Comparison of ENCODE assay signal across 25 mouse cellular contexts in genomic region chr17:56505401-56505800, GRCm38 (mm10). TPM values are rescaled to one million over a fixed set of nuclear protein-coding genes. Genes with fewer than 3 reads are reported as not detected.
DNase-seq lines count a peak whose midpoint lies in the region; ATAC-seq and TF ChIP-seq lines count a peak whose summit lies in the region.
"Had no signal": no experiment of that assay in that cellular context is flagged by ENCODE, and none has a peak within 500 bp of the region (broad histone marks: within the 10 kb centered on the region; RNA-seq: fewer than 3 reads in every experiment).

No protein-coding gene starts in this region.

- H3K9ac ChIP-seq in forebrain, embryonic 11.5 days (ENCODE audit: low read length): no peak overlapping the region
- no peak overlapping the region for H3K9ac ChIP-seq in forebrain, embryonic 12.5 days
- no peak overlapping the region for H3K9ac ChIP-seq in forebrain, embryonic 16.5 days (replicated peaks; ENCODE audit: low read depth, low read length)
- H3K9ac ChIP-seq: heart, embryonic 13.5 days; hindbrain, embryonic 12.5 days had no signal

- no peak overlapping the region for H3K4me2 ChIP-seq in forebrain, embryonic 11.5 days (ENCODE audit: low read depth, low read length, severe bottlenecking)
- H3K4me2 ChIP-seq in forebrain, embryonic 12.5 days: no peak overlapping the region
- H3K4me2 ChIP-seq in forebrain, embryonic 16.5 days (ENCODE audit: low read length): no peak overlapping the region
- H3K4me2 ChIP-seq: heart, embryonic 13.5 days; hindbrain, embryonic 12.5 days had no signal

- no peak overlapping the region for H3K4me3 ChIP-seq in forebrain, embryonic 11.5 days (ENCODE audit: low read depth, low read length)
- no peak overlapping the region for H3K4me3 ChIP-seq in forebrain, embryonic 10.5 days
- H3K4me3 ChIP-seq in layer of hippocampus, adult 2 months: no peak overlapping the region
- H3K4me3 ChIP-seq in forebrain, embryonic 12.5 days (replicated peaks): no peak overlapping the region
- no peak overlapping the region for H3K4me3 ChIP-seq in forebrain, embryonic 16.5 days (replicated peaks; ENCODE audit: low read length)
- H3K4me3 ChIP-seq: heart, embryonic 13.5 days; hindbrain, embryonic 12.5 days had no signal

- H3K27ac ChIP-seq in forebrain, embryonic 11.5 days (ENCODE audit: low read depth, low read length): no peak overlapping the region
- H3K27ac ChIP-seq in forebrain, embryonic 10.5 days: no peak overlapping the region
- H3K27ac ChIP-seq in layer of hippocampus, adult 2 months: peak overlapping the region; percentile 98
- H3K27ac ChIP-seq in forebrain, embryonic 12.5 days: peak overlapping the region; percentile 36; the same call in 1 of the 2 replicates
- H3K27ac ChIP-seq in forebrain, embryonic 16.5 days (ENCODE audit: low read length): peak overlapping the region; percentile 57
- H3K27ac ChIP-seq: heart, embryonic 13.5 days; hindbrain, embryonic 12.5 days had no signal

- H3K9me3 ChIP-seq in forebrain, embryonic 11.5 days (ENCODE audit: control insufficient read depth, low read length): no peaks in the 10 kb centered on the region
- peaks cover 17% of the 10 kb centered on the region; the same call in 1 of the 2 replicates for H3K9me3 ChIP-seq in forebrain, embryonic 10.5 days
- 0 out of 2 replicates have a peak, but pooled peaks cover 4% of the 10 kb centered on the region for H3K9me3 ChIP-seq in forebrain, embryonic 12.5 days
- no peaks in the 10 kb centered on the region for H3K9me3 ChIP-seq in forebrain, embryonic 16.5 days (ENCODE audit: control insufficient read depth, low read length)
- H3K9me3 ChIP-seq: hindbrain, embryonic 12.5 days had no signal

- no peaks in the 10 kb centered on the region for H3K36me3 ChIP-seq in forebrain, embryonic 11.5 days (ENCODE audit: control insufficient read depth, insufficient read depth, low read length)
- H3K36me3 ChIP-seq in forebrain, embryonic 10.5 days (replicated peaks): no peaks in the 10 kb centered on the region
- H3K36me3 ChIP-seq in forebrain, embryonic 12.5 days (replicated peaks): no peaks in the 10 kb centered on the region
- H3K36me3 ChIP-seq in forebrain, embryonic 16.5 days (ENCODE audit: control insufficient read depth, insufficient read depth): no peaks in the 10 kb centered on the region
- H3K36me3 ChIP-seq: heart, embryonic 13.5 days; hindbrain, embryonic 12.5 days had no signal

- ATAC-seq in forebrain, embryonic 11.5 days (replicated peaks; ENCODE audit: low FRiP score): no peak
- ATAC-seq in forebrain, embryonic 12.5 days (ENCODE audit: low FRiP score): no peak
- ATAC-seq in forebrain, embryonic 16.5 days: no peak
- ATAC-seq: intestine, postnatal 0 days had no signal

- peak; percentile 38 for DNase-seq in forebrain, embryonic 11.5 days (ENCODE audit: low spot score)
- no peak for DNase-seq in forebrain, embryonic 10.5 days (ENCODE audit: extremely low spot score, low spot score)
- DNase-seq in layer of hippocampus, adult 2 months (ENCODE audit: low spot score in 2 of 2): no peak
- no peak for DNase-seq in layer of hippocampus, adult 8-10 months (ENCODE audit: low spot score in 2 of 2)
- DNase-seq in urinary bladder, adult 2 months (ENCODE audit: low spot score): no peak
- DNase-seq in embryo, embryonic 11 days: no peak
- DNase-seq: adrenal gland, adult 2 months; adrenal gland, postnatal 25 days; cerebellum, adult 11 months; cerebellum, adult 8-10 months; gastrocnemius, postnatal 14 days; heart, postnatal 36 days; kidney, adult 9 months had no signal

- 0 out of 2 replicates have a peak, but pooled peaks have one; percentile 10 for TF ChIP-seq CTCF in layer of hippocampus, adult 2 months (conservative IDR thresholded peaks at IDR 0.05)

- 85% methylated on average over 10 of the region's 10 CpGs for WGBS in forebrain, embryonic 11.5 days
- WGBS in forebrain, embryonic 10.5 days: 83% methylated on average over 10 of the region's 10 CpGs
- 83% methylated on average over 10 of the region's 10 CpGs for WGBS in forebrain, embryonic 12.5 days
- WGBS in forebrain, embryonic 16.5 days: 72% methylated on average over 10 of the region's 10 CpGs

- peaks cover 13% of the 10 kb centered on the region for H3K4me1 ChIP-seq in forebrain, embryonic 11.5 days (replicated peaks; ENCODE audit: control insufficient read depth, insufficient read depth, low read length)
- H3K4me1 ChIP-seq in forebrain, embryonic 10.5 days: peaks cover 50% of the 10 kb centered on the region
- H3K4me1 ChIP-seq in forebrain, embryonic 12.5 days: peaks cover 49% of the 10 kb centered on the region
- H3K4me1 ChIP-seq in forebrain, embryonic 16.5 days (replicated peaks; ENCODE audit: control insufficient read depth, insufficient read depth, low read length): peaks cover 49% of the 10 kb centered on the region

- peaks cover 5% of the 10 kb centered on the region for H3K27me3 ChIP-seq in forebrain, embryonic 11.5 days (ENCODE audit: control insufficient read depth, insufficient read depth, low read length)
- peaks cover 30% of the 10 kb centered on the region for H3K27me3 ChIP-seq in forebrain, embryonic 10.5 days (ENCODE audit: poor library complexity, severe bottlenecking)
- peaks cover 17% of the 10 kb centered on the region for H3K27me3 ChIP-seq in forebrain, embryonic 12.5 days
- no peaks in the 10 kb centered on the region for H3K27me3 ChIP-seq in forebrain, embryonic 16.5 days (replicated peaks; ENCODE audit: control insufficient read depth, insufficient read depth, low read length)

RNA-seq across cellular contexts. Expression of gene Znrf4, which starts 6.8 kb away (rescaled TPM):
- polyA plus RNA-seq in forebrain, embryonic 11.5 days (2014; fragmentation: Nextera tagmentation; extraction: Ambion mirVana): not detected in 2 replicates
- not detected in 2 replicates for polyA plus RNA-seq in forebrain, embryonic 10.5 days (2016; fragmentation: Nextera tagmentation; extraction: Ambion mirVana)
- total RNA-seq in layer of hippocampus, adult 2 months (2021): not detected
- not detected for total RNA-seq in layer of hippocampus, adult 8-10 months (2022)
- not detected in 2 replicates for polyA plus RNA-seq in forebrain, embryonic 12.5 days (2016; fragmentation: Nextera tagmentation; extraction: Ambion mirVana)
- 0.21 TPM in 1 of 2 replicates, not detected in the other for polyA plus RNA-seq in forebrain, embryonic 16.5 days (2015; fragmentation: Nextera tagmentation; extraction: Ambion mirVana)
- polyA plus RNA-seq in urinary bladder, adult 2 months (2012; rRNA removed): not detected in 2 replicates
- total RNA-seq: adrenal gland, adult 2 months; adrenal gland, postnatal 25 days; common myeloid progenitor, adult 5-6 weeks; gastrocnemius, adult 18-20 months; gastrocnemius, postnatal 14 days; heart, adult 8-10 months; heart, postnatal 36 days; MEL had no signal
- polyA plus RNA-seq: adrenal gland, adult 2 months; C2C12; embryonic facial prominence, embryonic 14.5 days; heart, embryonic 13.5 days; heart, postnatal 0 days; hindbrain, embryonic 12.5 days; intestine, postnatal 0 days had no signal

RNA-seq across cellular contexts. Expression of gene Ptprs, which starts 29.1 kb away (rescaled TPM):
- 210 and 218 TPM in 2 replicates for polyA plus RNA-seq in forebrain, embryonic 11.5 days (2014; fragmentation: Nextera tagmentation; extraction: Ambion mirVana)
- polyA plus RNA-seq in forebrain, embryonic 10.5 days (2016; fragmentation: Nextera tagmentation; extraction: Ambion mirVana): 80.3 and 91.5 TPM in 2 replicates
- total RNA-seq in layer of hippocampus, adult 2 months (2021): 100 to 1,000 TPM; 666 to 670 TPM
- total RNA-seq in layer of hippocampus, adult 8-10 months (2022): 100 to 1,000 TPM; 605 to 694 (median 657) TPM
- polyA plus RNA-seq in forebrain, embryonic 12.5 days (2016; fragmentation: Nextera tagmentation; extraction: Ambion mirVana): 330 and 331 TPM in 2 replicates
- polyA plus RNA-seq in forebrain, embryonic 16.5 days (2015; fragmentation: Nextera tagmentation; extraction: Ambion mirVana): 359 and 391 TPM in 2 replicates
- polyA plus RNA-seq in urinary bladder, adult 2 months (2012; rRNA removed): 313 and 341 TPM in 2 replicates

RNA-seq across cellular contexts. Expression of gene Gm20219, which starts 48.8 kb away (rescaled TPM):
- polyA plus RNA-seq in forebrain, embryonic 11.5 days (2014; fragmentation: Nextera tagmentation; extraction: Ambion mirVana): 1.1 and 1.3 TPM in 2 replicates
- polyA plus RNA-seq in forebrain, embryonic 10.5 days (2016; fragmentation: Nextera tagmentation; extraction: Ambion mirVana): 1.1 and 1.3 TPM in 2 replicates
- total RNA-seq in layer of hippocampus, adult 2 months (2021): 1 to 10 TPM; 3.5 to 5.1 TPM
- total RNA-seq in layer of hippocampus, adult 8-10 months (2022): 1 to 10 TPM in 3 of 4 experiments, under 1 TPM in 1; 0.71 to 5.3 (median 3.7) TPM
- 0.87 and 1.4 TPM in 2 replicates for polyA plus RNA-seq in forebrain, embryonic 12.5 days (2016; fragmentation: Nextera tagmentation; extraction: Ambion mirVana)
- polyA plus RNA-seq in forebrain, embryonic 16.5 days (2015; fragmentation: Nextera tagmentation; extraction: Ambion mirVana): 0.51 and 0.92 TPM in 2 replicates
- 15.6 and 22.1 TPM in 2 replicates for polyA plus RNA-seq in urinary bladder, adult 2 months (2012; rRNA removed)
- total RNA-seq: common myeloid progenitor, adult 5-6 weeks had no signal
- polyA plus RNA-seq: intestine, postnatal 0 days had no signal

Comparison
In these comparisons a context has a peak if more than half of its experiments do, and no peak if none do; other contexts are left out.
1. H3K27ac ChIP-seq: peak in layer of hippocampus, adult 2 months (single experiment), forebrain, embryonic 12.5 days (single experiment) and forebrain, embryonic 16.5 days (single experiment); none in forebrain, embryonic 11.5 days (single experiment) and forebrain, embryonic 10.5 days (single experiment).